Mouse (Mus musculus): Measurements from ENCODE around the gene Naip6. TPM values are rescaled to one million over a fixed set of nuclear protein-coding genes. Genes with fewer than 3 reads are reported as not detected.

The Naip6 gene
- 1.6 and 1.8 TPM in 2 replicates for polyA plus RNA-seq (2012; rRNA removed)

DNA sequence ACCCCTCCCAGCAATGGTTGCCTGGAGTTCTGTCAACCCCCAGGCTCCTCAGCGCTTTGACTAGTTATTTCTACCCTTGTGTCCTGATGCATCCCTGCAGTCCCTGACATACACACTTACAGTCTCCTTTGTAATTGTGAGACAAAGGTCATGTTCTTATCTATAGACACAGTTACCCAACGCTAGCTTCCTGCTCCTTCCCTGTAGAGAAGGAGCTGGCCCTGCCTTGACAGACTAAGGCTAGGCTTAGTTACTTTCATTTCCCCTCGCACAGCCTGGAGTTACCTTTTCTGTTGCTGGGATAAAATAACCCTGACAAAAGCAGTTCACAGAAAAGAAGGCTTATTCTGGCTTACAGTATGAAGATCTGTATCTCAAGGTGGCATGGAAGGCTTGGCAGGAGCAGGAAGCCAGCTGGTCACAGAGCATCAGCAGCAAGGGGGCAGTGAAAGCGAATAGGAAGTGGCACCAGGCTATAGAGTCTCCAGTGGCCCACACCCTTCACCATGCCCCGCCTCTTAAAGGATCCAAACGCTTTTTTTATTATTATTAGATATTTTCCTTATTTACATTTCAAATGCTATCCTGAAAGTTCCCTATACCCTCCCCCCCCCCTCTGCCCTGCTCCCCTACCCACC, at the start of gene Naip6:
Gene Naip6, minus strand, starts transcription at position 419 of the 638 bp plus-strand sequence.

DNA sequence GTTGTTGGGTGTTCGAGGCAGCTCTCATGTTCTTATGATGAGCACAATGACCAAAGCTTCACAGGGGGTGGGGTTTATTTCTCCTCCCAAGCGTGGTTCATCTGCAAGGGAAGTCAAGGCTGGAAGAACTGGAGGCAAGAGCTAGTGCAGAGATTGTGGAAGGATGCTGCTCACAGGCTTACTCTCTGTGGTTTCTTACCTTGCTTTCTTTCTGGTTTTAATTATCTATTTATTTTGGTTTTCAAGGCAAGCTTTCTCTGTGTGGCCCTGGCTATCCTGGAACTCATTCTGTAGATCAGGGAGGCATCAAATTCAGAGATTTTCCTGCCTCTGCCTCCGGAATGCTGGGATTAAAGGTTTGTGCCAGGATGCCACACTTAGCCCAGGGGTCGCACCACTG, 71.3 kb downstream of the Naip6 start, which contains the start of gene Naip5:
Gene Naip5, minus strand, starts transcription at position 101 of the 400 bp plus-strand sequence.

Other genes with a start within 250 kb of the Naip6 start
- gene Bdp1, start 213.6 kb downstream of the Naip6 start, polyA plus RNA-seq (2012; rRNA removed), result 3.6 and 4.1 TPM in 2 replicates
- gene Serf1, start 209.7 kb downstream of the Naip6 start, polyA plus RNA-seq (2012; rRNA removed), result 7.5 and 7.7 TPM in 2 replicates
- 15.0 and 15.4 TPM in 2 replicates for gene Smn1, start 192.8 kb downstream of the Naip6 start, polyA plus RNA-seq (2012; rRNA removed)
- 2.0 and 2.1 TPM in 2 replicates for gene Naip2, start 115.6 kb downstream of the Naip6 start, polyA plus RNA-seq (2012; rRNA removed)
- gene Naip5, start 71.4 kb downstream of the Naip6 start, polyA plus RNA-seq (2012; rRNA removed), result 2.1 and 2.4 TPM in 2 replicates
- 0.02 TPM in 1 of 2 replicates, not detected in the other for gene Naip1, start 135.2 kb upstream of the Naip6 start, polyA plus RNA-seq (2012; rRNA removed)
- gene Gtf2h2, start 174.9 kb upstream of the Naip6 start, polyA plus RNA-seq (2012; rRNA removed), result 17.5 and 18.2 TPM in 2 replicates
- 6.8 and 7.2 TPM in 2 replicates for gene Ocln, start 235.0 kb upstream of the Naip6 start, polyA plus RNA-seq (2012; rRNA removed)